Mouse (Mus musculus): ENCODE measurements around the gene Alas2. TPM values are rescaled to one million over a fixed set of nuclear protein-coding genes. Genes with fewer than 3 reads are reported as not detected.

The Alas2 gene
- total RNA-seq (2023; ENCODE audit: inconsistent age), result 0.42 to 0.45 TPM in 2 of 4 replicates, not detected in the others

DNA sequence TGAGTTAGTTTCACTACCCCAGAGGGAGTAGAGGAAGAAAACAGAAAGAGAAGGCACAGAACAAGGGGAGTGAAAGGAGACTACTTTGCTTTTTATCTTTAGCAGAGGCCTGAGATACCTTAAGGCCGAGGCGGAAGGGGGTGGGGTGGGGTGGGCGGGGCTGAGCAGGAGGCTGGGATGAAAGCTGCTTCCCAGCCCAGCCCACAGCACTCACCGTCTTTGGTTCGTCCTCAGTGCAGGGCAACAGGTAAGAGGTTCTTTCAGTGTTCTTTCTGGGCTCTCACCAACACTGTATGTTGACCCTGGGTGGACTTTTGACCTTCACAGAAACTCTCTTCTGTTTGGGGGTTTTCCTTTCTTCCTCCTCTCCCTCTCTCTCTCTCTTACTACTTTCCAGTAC is at the start of gene Alas2:
Alas2 (plus strand) TSS at position 137 of the 400 bp plus-strand sequence.

GRCm38 (mm10) chrX:150588023-150588764 is 41.0 kb downstream of the Alas2 start, which contains the start of gene Pfkfb1:
TSS of gene Pfkfb1 (plus strand) at chrX:150588229.

GRCm38 (mm10) chrX:150589696-150590095 is 42.5 kb downstream of the Alas2 start, which contains the start of gene Apex2:
TSS of gene Apex2 (minus strand) at chrX:150589868.

Other genes starting within 250 kb of the Alas2 start
- 13.8 to 22.6 TPM (median 21.4 TPM) in 4 replicates for gene Tmem29, start 88.2 kb upstream of the Alas2 start, total RNA-seq (2023; ENCODE audit: inconsistent age)
- 5.2 to 7.9 TPM (median 6.9 TPM) in 4 replicates for gene Pfkfb1, start 40.9 kb downstream of the Alas2 start, total RNA-seq (2023; ENCODE audit: inconsistent age)
- gene Apex2, start 42.5 kb downstream of the Alas2 start, total RNA-seq (2023; ENCODE audit: inconsistent age), result 15.7 to 19.7 TPM (median 18.6 TPM) in 4 replicates
- gene Tro, start 110.2 kb downstream of the Alas2 start, total RNA-seq (2023; ENCODE audit: inconsistent age), result not detected in 4 replicates